Mouse (Mus musculus): ENCODE results near the gene Scrn2. TPM values are rescaled to one million over a fixed set of nuclear protein-coding genes. Genes with fewer than 3 reads are reported as not detected.

Gene Scrn2
- total RNA-seq, 2 experiments from 2014 or later: 12.2 to 30.0 TPM

- no peak for ATAC-seq (replicated peaks; ENCODE audit: poor library complexity, severe bottlenecking)
Measured at GRCm38 (mm10) chr11:97049492-97050085, 19.9 kb downstream of the Scrn2 start.

GRCm38 (mm10) chr11:97050216-97050943 is 20.6 kb downstream of the Scrn2 start, which contains the start of gene Osbpl7:
Gene Osbpl7, plus strand, starts transcription at chr11:97050628.
- ATAC-seq (replicated peaks; ENCODE audit: poor library complexity, severe bottlenecking): peak; percentile 82

GRCm38 (mm10) chr11:97050944-97051586 is 21.3 kb downstream of the Scrn2 start:
- peak; percentile 6; the same call in 1 of the 2 replicates for ATAC-seq (replicated peaks; ENCODE audit: poor library complexity, severe bottlenecking)

GRCm38 (mm10) chr11:97052219-97052646 is 22.5 kb downstream of the Scrn2 start:
- ATAC-seq (replicated peaks; ENCODE audit: poor library complexity, severe bottlenecking): peak; percentile 41

- no peak for ATAC-seq (replicated peaks; ENCODE audit: poor library complexity, severe bottlenecking)
Measured at GRCm38 (mm10) chr11:97063274-97063920, 33.7 kb downstream of the Scrn2 start.

- no peak for ATAC-seq (replicated peaks; ENCODE audit: poor library complexity, severe bottlenecking)
Measured at GRCm38 (mm10) chr11:97063921-97064295, 34.2 kb downstream of the Scrn2 start.

- no peak for ATAC-seq (replicated peaks; ENCODE audit: poor library complexity, severe bottlenecking)
Measured at GRCm38 (mm10) chr11:97065538-97066295, 36.0 kb downstream of the Scrn2 start.

GRCm38 (mm10) chr11:97066656-97067360 is 37.1 kb downstream of the Scrn2 start:
- no peak for ATAC-seq (replicated peaks; ENCODE audit: poor library complexity, severe bottlenecking)

GRCm38 (mm10) chr11:97069333-97069732 is 39.6 kb downstream of the Scrn2 start:
- ATAC-seq (replicated peaks; ENCODE audit: poor library complexity, severe bottlenecking): no peak

GRCm38 (mm10) chr11:97069770-97070169 is 40.0 kb downstream of the Scrn2 start:
- no peak for ATAC-seq (replicated peaks; ENCODE audit: poor library complexity, severe bottlenecking)

GRCm38 (mm10) chr11:97071129-97071528 is 41.4 kb downstream of the Scrn2 start:
- ATAC-seq (replicated peaks; ENCODE audit: poor library complexity, severe bottlenecking): no peak

- no peak for ATAC-seq (replicated peaks; ENCODE audit: poor library complexity, severe bottlenecking)
Measured at GRCm38 (mm10) chr11:97072533-97072932, 42.8 kb downstream of the Scrn2 start.

GRCm38 (mm10) chr11:97074235-97074634 is 44.5 kb downstream of the Scrn2 start:
- ATAC-seq (replicated peaks; ENCODE audit: poor library complexity, severe bottlenecking): no peak

- ATAC-seq (replicated peaks; ENCODE audit: poor library complexity, severe bottlenecking): peak; percentile 46
Measured at GRCm38 (mm10) chr11:97078751-97079150, 49.0 kb downstream of the Scrn2 start.

GRCm38 (mm10) chr11:97080291-97080690 is 50.6 kb downstream of the Scrn2 start:
- ATAC-seq (replicated peaks; ENCODE audit: poor library complexity, severe bottlenecking): no peak

- peak; percentile 75 for ATAC-seq (replicated peaks; ENCODE audit: poor library complexity, severe bottlenecking)
Measured at GRCm38 (mm10) chr11:97082977-97083376, 53.2 kb downstream of the Scrn2 start.

All from granulocyte monocyte progenitor cell, adult 5-6 weeks (primary cell).